Mouse (Mus musculus): ENCODE data around the gene Thsd4. TPM values are rescaled to one million over a fixed set of nuclear protein-coding genes. Genes with fewer than 3 reads are reported as not detected.
"Not testable (repeated sequence)": the region's sequence is repeated elsewhere in the genome, so short reads cannot be mapped to it uniquely, and the experiment has no call there.

The Thsd4 gene
- total RNA-seq, 2 experiments from 2014 or later = 10.5 to 11.8 TPM

GRCm38 (mm10) chr9:60275410-60276159 lies 246.3 kb downstream of the Thsd4 start:
- intact Hi-C loops (cut with DNase I) = loop anchor here (1.0 kb wide), 1 partner anchor 31 kb away; no protein-coding TSS in a partner anchor
- peak in 1 of 2 experiments; percentile 37 for DNase-seq

- no peak for DNase-seq
- intact Hi-C loops (cut with DNase I) = no loop called here
Measured at GRCm38 (mm10) chr9:60274503-60274902, 247.3 kb downstream of the Thsd4 start.

- intact Hi-C loops (cut with DNase I); DNase-seq: not testable (repeated sequence)
Measured at GRCm38 (mm10) chr9:60272345-60272744, 249.5 kb downstream of the Thsd4 start.

- intact Hi-C loops (cut with DNase I) = no loop called here
Measured at GRCm38 (mm10) chr9:60271940-60272339, 249.9 kb downstream of the Thsd4 start.

GRCm38 (mm10) chr9:60269807-60270206 lies 252.0 kb downstream of the Thsd4 start:
- intact Hi-C loops (cut with DNase I) = no loop called here
- no peak for DNase-seq

More at GRCm38 (mm10) chr9:60271940-60272339, 249.9 kb downstream of the Thsd4 start:
- no peak for DNase-seq

- intact Hi-C loops (cut with DNase I) = no loop called here
- no peak for DNase-seq
Measured at GRCm38 (mm10) chr9:60267273-60267626, 254.6 kb downstream of the Thsd4 start.

- intact Hi-C loops (cut with DNase I) = no loop called here
Measured at GRCm38 (mm10) chr9:60266583-60267272, 255.1 kb downstream of the Thsd4 start.

GRCm38 (mm10) chr9:60264586-60265325 lies 257.1 kb downstream of the Thsd4 start:
- DNase-seq = peak; percentile 40 to 47
- intact Hi-C loops (cut with DNase I) = no loop called here

More at GRCm38 (mm10) chr9:60266583-60267272, 255.1 kb downstream of the Thsd4 start:
- DNase-seq = no peak

GRCm38 (mm10) chr9:60262515-60263140 lies 259.2 kb downstream of the Thsd4 start:
- intact Hi-C loops (cut with DNase I) = no loop called here
- no peak for DNase-seq

GRCm38 (mm10) chr9:60259626-60260025 lies 262.2 kb downstream of the Thsd4 start:
- intact Hi-C loops (cut with DNase I) = no loop called here
- DNase-seq = peak in 1 of 2 experiments; percentile 32

- peak; percentile 26 to 31 for DNase-seq
- intact Hi-C loops (cut with DNase I) = no loop called here
Measured at GRCm38 (mm10) chr9:60251765-60252164, 270.1 kb downstream of the Thsd4 start.

- intact Hi-C loops (cut with DNase I) = no loop called here
- DNase-seq = no peak
Measured at GRCm38 (mm10) chr9:60250403-60250802, 271.4 kb downstream of the Thsd4 start.

GRCm38 (mm10) chr9:60247998-60248397 lies 273.8 kb downstream of the Thsd4 start:
- intact Hi-C loops (cut with DNase I) = loop anchor here (10.0 kb wide), 1 partner anchor 497 kb away; no protein-coding TSS in a partner anchor
- no peak for DNase-seq

- intact Hi-C loops (cut with DNase I) = loop anchor here (1.0 to 10.0 kb wide), 7 partner anchors 31 to 500 kb away; partner anchors contain the start of genes Nr2e3 and Thsd4
Measured at GRCm38 (mm10) chr9:60244943-60245342, 276.9 kb downstream of the Thsd4 start.

GRCm38 (mm10) chr9:60243503-60243902 lies 278.3 kb downstream of the Thsd4 start:
- intact Hi-C loops (cut with DNase I) = loop anchor here (5.0 to 10.0 kb wide), 3 partner anchors 281 to 501 kb away; partner anchors contain the start of gene Nr2e3
- DNase-seq = peak; percentile 18 to 43

More at GRCm38 (mm10) chr9:60244943-60245342, 276.9 kb downstream of the Thsd4 start:
- DNase-seq = peak; percentile 69 to 81

GRCm38 (mm10) chr9:60237667-60238066 lies 284.2 kb downstream of the Thsd4 start:
- DNase-seq = peak; percentile 44 to 59

GRCm38 (mm10) chr9:60236155-60236554 lies 285.7 kb downstream of the Thsd4 start:
- DNase-seq = peak in 1 of 2 experiments; percentile 6
- intact Hi-C loops (cut with DNase I) = loop anchor here (5.0 kb wide), 1 partner anchor 244 kb away; no protein-coding TSS in a partner anchor

More at GRCm38 (mm10) chr9:60237667-60238066, 284.2 kb downstream of the Thsd4 start:
- intact Hi-C loops (cut with DNase I) = loop anchor here (5.0 kb wide), 1 partner anchor 245 kb away; no protein-coding TSS in a partner anchor

- peak in 1 of 2 experiments; percentile 15 for DNase-seq
- intact Hi-C loops (cut with DNase I) = loop anchor here (5.0 kb wide), 1 partner anchor 242 kb away; no protein-coding TSS in a partner anchor
Measured at GRCm38 (mm10) chr9:60234233-60235115, 287.4 kb downstream of the Thsd4 start.
